Mouse (Mus musculus): ENCODE data around the gene Tjp2.

GRCm38 (mm10) chr19:24142621-24143061, 82.2 kb downstream of the Tjp2 start:
- no peak for TF ChIP-seq POLR2A (IDR thresholded peaks at IDR 0.05; ENCODE audit: control insufficient read depth, extremely low read depth, insufficient read depth, low read length, poor library complexity)
- no peak for TF ChIP-seq CTCF (IDR thresholded peaks at IDR 0.05; ENCODE audit: borderline replicate concordance, control insufficient read depth, extremely low read depth, insufficient read depth, low read length, poor library complexity)

Data from thymus, adult 2 months (tissue).